Mouse (Mus musculus): ENCODE data around the gene Heca.

DNA sequence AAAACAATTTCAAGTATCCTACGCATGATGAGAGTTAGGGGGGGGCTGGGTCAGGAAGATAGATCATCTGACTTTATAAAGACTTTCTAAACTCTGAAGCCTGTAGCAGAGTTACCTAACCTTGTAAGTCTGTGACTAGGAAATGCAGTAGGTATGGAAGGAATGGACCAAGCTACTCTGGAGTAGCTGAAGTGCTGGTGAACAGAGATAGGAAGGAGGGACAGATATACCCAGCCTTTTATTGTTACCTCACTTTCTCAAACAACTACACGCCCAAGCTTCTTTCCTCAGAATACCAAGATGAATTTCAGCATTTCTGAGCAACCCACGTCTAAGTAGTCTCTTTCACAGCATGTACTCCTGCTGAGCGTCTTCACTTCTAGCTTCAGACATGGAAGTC is 26.5 kb downstream of the Heca start:
- TF ChIP-seq CTCF (IDR thresholded peaks at IDR 0.05; ENCODE audit: extremely low read depth, insufficient read length, insufficient replicate concordance, low read depth, low read length) = no peak
- TF ChIP-seq POLR2A (IDR thresholded peaks at IDR 0.05; ENCODE audit: low read depth, low read length) = no peak
